Mouse (Mus musculus): ENCODE measurements around the gene Cldn10. TPM values are rescaled to one million over a fixed set of nuclear protein-coding genes. Genes with fewer than 3 reads are reported as not detected.
"Not testable (repeated sequence)": the region's sequence is repeated elsewhere in the genome, so short reads cannot be mapped to it uniquely, and the experiment has no call there.

Gene Cldn10
- polyA plus RNA-seq (2015; fragmentation: Nextera tagmentation; extraction: Ambion mirVana): 3.8 and 5.5 TPM in 2 replicates

DNA sequence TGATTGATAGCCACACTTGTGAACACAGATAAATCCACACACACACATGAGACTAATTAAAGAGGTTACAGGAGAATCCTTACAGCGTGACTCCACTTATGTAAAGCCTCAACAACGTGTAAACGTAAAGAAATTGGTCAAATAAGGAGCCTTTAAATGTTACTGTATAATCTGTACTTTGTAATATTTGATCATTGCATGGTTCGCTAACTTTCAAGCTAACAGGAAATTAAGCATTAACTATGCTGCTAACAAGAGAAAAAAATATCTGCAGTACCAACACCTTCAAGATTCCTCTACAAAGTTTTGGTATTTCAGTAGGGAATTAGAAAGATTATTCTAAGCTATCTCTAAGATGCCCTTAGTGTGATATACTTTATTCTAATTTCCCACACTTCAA is at the start of gene Cldn10:
Gene Cldn10 (plus strand): TSS at position 288 of the 400 bp plus-strand sequence.
- peaks cover 6% of the 10 kb centered on the region; the same call in 1 of the 2 replicates for H3K4me1 ChIP-seq
- no peak for ATAC-seq (ENCODE audit: insufficient number of reproducible peaks, insufficient read depth, low FRiP score, low TSS enrichment, low read depth)
- no peak within 1 kb of the TSS for H3K4me3 ChIP-seq
- H3K9ac ChIP-seq: no peak within 1 kb of the TSS
- H3K36me3 ChIP-seq: no peaks in the 10 kb centered on the region
- no peak within 1 kb of the TSS for H3K27ac ChIP-seq
- H3K4me2 ChIP-seq: no peak within 1 kb of the TSS
- no peaks in the 10 kb centered on the region for H3K9me3 ChIP-seq
- no peaks in the 10 kb centered on the region for H3K27me3 ChIP-seq
- 70% methylated on average over 4 of the region's 4 CpGs for WGBS

DNA sequence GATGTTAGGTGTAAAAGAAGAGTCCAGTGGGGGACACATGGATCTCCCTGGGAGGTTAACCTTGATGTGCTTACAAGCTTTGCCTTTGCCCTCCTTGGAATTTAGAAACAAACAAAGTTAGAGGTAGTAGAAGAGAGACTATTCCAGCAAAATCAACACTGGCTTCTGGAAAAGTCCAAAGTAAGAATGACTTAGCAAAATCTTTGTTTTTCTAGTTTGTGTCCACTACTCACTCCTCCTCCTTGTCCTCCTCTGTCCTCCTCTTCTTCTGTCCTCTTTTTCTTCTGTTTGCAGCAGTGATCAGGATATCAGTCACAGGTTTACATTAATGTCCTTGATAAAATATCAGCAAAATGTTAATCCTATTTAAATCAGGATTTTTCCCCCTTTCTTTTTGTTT is 45.9 kb upstream of the Cldn10 start:
- H3K27ac ChIP-seq: no peak overlapping the region
- H3K27me3 ChIP-seq: no peaks in the 10 kb centered on the region
- no peaks in the 10 kb centered on the region for H3K36me3 ChIP-seq
- no peak for ATAC-seq (ENCODE audit: insufficient number of reproducible peaks, insufficient read depth, low FRiP score, low TSS enrichment, low read depth)
- no peaks in the 10 kb centered on the region; the same call in 1 of the 2 replicates for H3K9me3 ChIP-seq
- no peak overlapping the region for H3K4me2 ChIP-seq
- no peaks in the 10 kb centered on the region for H3K4me1 ChIP-seq
- H3K4me3 ChIP-seq: no peak overlapping the region
- no peak overlapping the region for H3K9ac ChIP-seq

DNA sequence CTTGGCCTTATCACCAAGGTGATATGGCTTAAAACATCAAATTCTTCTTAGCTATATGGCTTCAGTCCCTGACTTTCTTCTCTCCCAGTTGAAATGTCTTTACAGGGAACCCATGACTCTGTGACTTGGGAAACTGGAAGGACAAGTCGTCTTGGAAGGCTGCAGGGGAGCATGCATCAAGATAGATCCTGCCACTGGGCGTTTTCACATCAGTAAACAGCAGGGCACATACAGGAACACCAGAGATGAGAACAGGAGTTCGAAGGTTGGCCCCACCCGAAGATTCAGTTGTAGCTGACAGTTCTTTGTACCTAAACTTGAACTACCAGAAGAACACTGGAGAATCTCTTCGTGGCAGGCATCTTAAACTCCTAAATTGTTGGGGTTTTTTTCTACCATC is 44.8 kb upstream of the Cldn10 start:
- Histone ChIP-seq H3K4me3 (no peak overlapping the region), H3K9me3 (no peaks in the 10 kb centered on the region; the same call in 1 of the 2 replicates), H3K4me1 (no peaks in the 10 kb centered on the region), H3K4me2 (no peak overlapping the region), H3K9ac (no peak overlapping the region), H3K27me3 (no peaks in the 10 kb centered on the region), H3K36me3 (no peaks in the 10 kb centered on the region), H3K27ac (no peak overlapping the region)
- ATAC-seq (ENCODE audit: insufficient number of reproducible peaks, insufficient read depth, low FRiP score, low TSS enrichment, low read depth): no peak
- WGBS: 61% methylated on average over 5 of the region's 5 CpGs

DNA sequence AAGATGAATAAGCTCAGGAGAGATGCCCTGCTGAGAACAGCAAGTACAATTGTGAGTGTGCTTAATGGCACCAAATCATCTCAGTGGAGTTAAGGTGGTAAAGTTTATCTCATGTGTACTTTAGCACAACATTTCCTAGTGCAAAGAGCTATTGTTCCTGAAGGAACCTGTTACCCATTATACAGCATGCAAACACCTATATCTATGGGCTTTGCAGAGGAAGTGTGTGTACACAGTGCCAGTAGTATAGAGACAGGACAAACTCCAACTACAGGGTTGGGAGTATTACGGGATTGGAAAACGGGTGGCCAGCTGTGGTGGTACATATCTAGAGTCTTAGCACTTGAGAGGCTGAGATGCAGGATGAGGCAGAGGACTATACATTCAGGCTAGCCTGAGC is 38.6 kb upstream of the Cldn10 start:
- H3K4me1 ChIP-seq: no peaks in the 10 kb centered on the region
- H3K4me3 ChIP-seq: no peak overlapping the region
- WGBS: 92% methylated on average over 2 of the region's 2 CpGs
- ATAC-seq (ENCODE audit: insufficient number of reproducible peaks, insufficient read depth, low FRiP score, low TSS enrichment, low read depth): no peak
- no peaks in the 10 kb centered on the region for H3K36me3 ChIP-seq
- no peak overlapping the region for H3K9ac ChIP-seq
- no peaks in the 10 kb centered on the region for H3K9me3 ChIP-seq
- H3K27ac ChIP-seq: no peak overlapping the region
- no peaks in the 10 kb centered on the region for H3K27me3 ChIP-seq
- no peak overlapping the region for H3K4me2 ChIP-seq

DNA sequence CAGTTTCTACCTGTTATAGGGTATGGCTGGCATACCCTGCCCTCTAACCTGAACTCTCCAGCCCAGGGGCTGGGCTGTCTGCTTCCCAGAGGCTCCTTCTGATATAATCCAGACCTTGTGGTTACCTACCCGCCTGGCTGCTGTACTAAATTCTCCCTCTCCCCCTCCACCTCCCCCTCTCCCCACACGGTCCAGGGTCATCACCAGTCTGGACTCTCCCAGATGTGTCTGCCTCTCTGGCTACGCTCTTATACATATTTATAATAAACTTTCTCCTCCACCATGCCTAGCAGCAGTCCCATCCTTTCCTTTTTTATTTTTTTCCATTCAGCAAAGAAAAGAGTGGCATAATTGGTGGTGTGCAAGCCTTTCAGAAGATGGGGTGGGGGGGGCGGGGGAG is 38.0 kb upstream of the Cldn10 start:
- H3K4me1 ChIP-seq: no peaks in the 10 kb centered on the region
- no peaks in the 10 kb centered on the region for H3K36me3 ChIP-seq
- no peak overlapping the region for H3K27ac ChIP-seq
- H3K4me2 ChIP-seq: no peak overlapping the region
- no peaks in the 10 kb centered on the region for H3K9me3 ChIP-seq
- 56% methylated on average over 4 of the region's 4 CpGs for WGBS
- ATAC-seq (ENCODE audit: insufficient number of reproducible peaks, insufficient read depth, low FRiP score, low TSS enrichment, low read depth): peak; percentile 26; the same call in 1 of the 2 replicates
- no peak overlapping the region for H3K4me3 ChIP-seq
- H3K27me3 ChIP-seq: no peaks in the 10 kb centered on the region
- H3K9ac ChIP-seq: no peak overlapping the region

DNA sequence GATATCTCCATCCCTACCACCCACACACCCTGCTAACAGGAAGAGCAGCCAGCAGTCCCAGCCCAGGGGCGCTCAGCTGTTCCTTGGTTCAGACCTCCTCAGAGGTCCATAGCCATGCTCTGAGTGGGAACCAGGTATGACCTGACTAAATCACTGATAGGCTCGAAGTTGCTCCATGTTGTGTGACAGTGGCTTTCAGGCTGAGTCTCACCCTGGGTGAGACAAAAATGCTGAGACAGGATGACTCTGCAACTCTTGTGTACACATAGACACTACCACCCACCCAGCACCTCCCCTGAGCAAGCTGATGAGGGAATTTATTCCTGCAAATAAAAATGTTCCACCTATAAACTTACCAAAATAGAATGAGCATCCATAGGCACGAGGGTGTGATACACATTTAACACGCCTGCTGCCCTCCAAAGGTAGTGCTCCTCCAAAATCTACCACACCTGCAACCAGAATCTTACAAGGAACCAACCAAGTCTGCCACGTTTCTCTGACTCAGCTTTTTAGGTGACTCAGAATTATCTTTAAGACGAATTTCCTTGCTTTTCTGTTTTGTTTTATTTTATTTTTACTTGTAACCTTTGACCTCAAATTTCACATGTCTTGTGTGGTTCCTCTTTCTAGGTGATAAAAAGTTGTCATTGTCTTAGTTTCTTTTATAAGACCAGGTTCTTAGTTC is 37.1 kb upstream of the Cldn10 start:
- WGBS: 84% methylated on average over 6 of the region's 6 CpGs

DNA sequence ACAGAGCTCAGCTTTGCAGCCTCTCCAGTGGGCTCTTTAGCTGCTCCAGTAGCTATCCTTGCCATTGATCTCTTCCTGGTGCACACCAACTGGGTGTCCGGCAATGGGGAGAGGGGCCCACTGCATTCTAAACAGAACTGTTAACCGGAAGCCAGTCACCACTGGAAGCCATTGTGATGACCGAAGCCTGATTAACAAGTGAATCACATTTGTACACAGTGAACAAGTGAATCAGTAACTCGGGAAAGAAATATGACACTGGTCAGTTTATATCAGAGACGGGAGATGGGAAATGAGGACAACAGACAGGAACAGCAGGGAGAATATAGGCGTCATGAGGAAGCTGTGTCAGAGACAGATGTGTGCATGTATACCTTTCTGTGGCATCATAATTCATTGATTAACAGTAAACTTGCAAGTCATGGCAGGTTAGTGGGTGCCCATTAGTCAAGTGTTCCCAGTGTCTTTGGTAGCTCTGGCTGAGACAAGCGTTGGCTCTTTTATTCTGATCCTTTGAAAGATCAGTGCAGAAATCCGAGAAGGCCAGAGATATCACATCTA is 36.4 kb upstream of the Cldn10 start:
- H3K27ac ChIP-seq: no peak overlapping the region
- no peaks in the 10 kb centered on the region for H3K27me3 ChIP-seq
- ATAC-seq (ENCODE audit: insufficient number of reproducible peaks, insufficient read depth, low FRiP score, low TSS enrichment, low read depth): no peak
- WGBS: 82% methylated on average over 8 of the region's 8 CpGs
- H3K9ac ChIP-seq: no peak overlapping the region
- H3K36me3 ChIP-seq: no peaks in the 10 kb centered on the region
- no peak overlapping the region for H3K4me2 ChIP-seq
- no peaks in the 10 kb centered on the region for H3K9me3 ChIP-seq
- H3K4me1 ChIP-seq: no peaks in the 10 kb centered on the region
- no peak overlapping the region for H3K4me3 ChIP-seq

More for the DNA sequence above, 37.1 kb upstream of the Cldn10 start:
- H3K27me3 ChIP-seq: no peaks in the 10 kb centered on the region
- H3K4me2 ChIP-seq: no peak overlapping the region
- H3K27ac ChIP-seq: no peak overlapping the region
- no peaks in the 10 kb centered on the region for H3K9me3 ChIP-seq
- H3K9ac ChIP-seq: no peak overlapping the region
- H3K36me3 ChIP-seq: no peaks in the 10 kb centered on the region
- no peaks in the 10 kb centered on the region for H3K4me1 ChIP-seq
- H3K4me3 ChIP-seq: no peak overlapping the region
- peak; percentile 20; the same call in 1 of the 2 replicates for ATAC-seq (ENCODE audit: insufficient number of reproducible peaks, insufficient read depth, low FRiP score, low TSS enrichment, low read depth)

DNA sequence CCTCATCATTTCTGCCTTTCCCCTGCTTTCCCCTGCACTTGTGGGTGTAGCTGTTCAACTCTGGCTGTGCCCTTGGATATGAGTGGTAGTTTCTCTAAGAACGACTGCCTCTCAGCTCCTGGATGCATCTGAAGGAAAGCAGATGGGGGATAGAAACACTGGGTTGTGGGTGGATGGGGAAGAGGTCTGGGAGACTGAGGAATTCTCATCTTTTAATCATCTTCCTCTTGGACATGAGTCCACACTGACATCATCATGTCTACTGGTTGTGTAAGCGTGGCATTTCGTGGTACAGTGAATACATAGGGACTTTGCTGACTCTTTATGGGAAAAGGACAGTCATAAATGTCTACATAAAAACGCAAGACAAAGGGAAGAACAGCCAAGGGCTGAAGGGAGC is 31.7 kb upstream of the Cldn10 start:
- H3K36me3 ChIP-seq: no peaks in the 10 kb centered on the region
- no peaks in the 10 kb centered on the region for H3K9me3 ChIP-seq
- no peak overlapping the region for H3K4me2 ChIP-seq
- no peaks in the 10 kb centered on the region for H3K4me1 ChIP-seq
- WGBS: 79% methylated on average over 4 of the region's 4 CpGs
- H3K27ac ChIP-seq: no peak overlapping the region
- no peak overlapping the region for H3K9ac ChIP-seq
- no peak overlapping the region for H3K4me3 ChIP-seq
- no peak for ATAC-seq (ENCODE audit: insufficient number of reproducible peaks, insufficient read depth, low FRiP score, low TSS enrichment, low read depth)
- no peaks in the 10 kb centered on the region for H3K27me3 ChIP-seq

DNA sequence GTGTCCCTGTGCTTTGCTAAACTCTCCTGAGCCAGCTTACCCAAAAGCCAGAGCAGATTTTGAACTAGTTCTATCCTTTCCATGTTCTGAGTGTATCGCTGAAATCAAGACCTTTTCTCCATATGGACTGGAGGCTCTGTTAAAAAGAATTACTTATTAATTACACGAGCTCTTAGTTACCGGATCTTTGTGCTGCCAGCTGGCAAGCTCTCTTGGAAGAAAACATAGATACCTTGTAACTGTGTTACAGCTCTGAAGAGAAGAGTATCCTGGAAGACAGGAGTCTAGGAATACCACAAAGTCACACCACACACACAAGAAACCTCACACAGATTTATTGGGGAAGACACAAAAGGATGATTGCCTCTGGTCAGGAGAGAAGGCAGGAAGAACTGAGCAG is 31.1 kb upstream of the Cldn10 start:
- Histone ChIP-seq H3K4me3 (no peak overlapping the region), H3K9me3 (no peaks in the 10 kb centered on the region), H3K4me1 (no peaks in the 10 kb centered on the region), H3K27me3 (no peaks in the 10 kb centered on the region), H3K27ac (no peak overlapping the region), H3K36me3 (no peaks in the 10 kb centered on the region), H3K9ac (no peak overlapping the region), H3K4me2 (no peak overlapping the region)
- no peak for ATAC-seq (ENCODE audit: insufficient number of reproducible peaks, insufficient read depth, low FRiP score, low TSS enrichment, low read depth)
- WGBS: 76% methylated on average over 3 of the region's 3 CpGs

DNA sequence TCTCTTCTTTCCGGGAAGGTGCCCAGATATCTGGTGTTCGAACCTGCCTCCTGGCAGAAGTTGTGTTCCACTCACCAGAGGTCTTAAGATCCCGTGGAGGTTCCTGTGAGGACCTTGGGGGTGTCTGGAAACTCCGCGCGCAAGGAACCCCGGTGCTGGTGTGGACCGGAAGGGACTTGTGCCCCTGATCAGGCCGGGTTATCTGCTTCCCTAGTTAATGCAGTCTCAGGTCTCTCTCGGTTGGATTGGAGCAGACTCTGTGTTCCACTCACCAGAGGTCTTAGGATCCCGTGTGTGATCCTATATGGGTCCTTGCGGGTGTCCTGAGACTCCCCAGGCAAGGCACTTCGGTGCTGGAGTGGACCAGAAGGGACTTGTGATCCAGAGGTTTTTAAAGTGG is 24.3 kb upstream of the Cldn10 start:
- not testable (repeated sequence) for H3K27ac ChIP-seq; H3K9ac ChIP-seq; H3K9me3 ChIP-seq; ATAC-seq (ENCODE audit: insufficient number of reproducible peaks, insufficient read depth, low FRiP score, low TSS enrichment, low read depth); H3K27me3 ChIP-seq; H3K4me1 ChIP-seq; H3K4me3 ChIP-seq; H3K4me2 ChIP-seq; H3K36me3 ChIP-seq
- 96% methylated on average over 13 of the region's 13 CpGs for WGBS

DNA sequence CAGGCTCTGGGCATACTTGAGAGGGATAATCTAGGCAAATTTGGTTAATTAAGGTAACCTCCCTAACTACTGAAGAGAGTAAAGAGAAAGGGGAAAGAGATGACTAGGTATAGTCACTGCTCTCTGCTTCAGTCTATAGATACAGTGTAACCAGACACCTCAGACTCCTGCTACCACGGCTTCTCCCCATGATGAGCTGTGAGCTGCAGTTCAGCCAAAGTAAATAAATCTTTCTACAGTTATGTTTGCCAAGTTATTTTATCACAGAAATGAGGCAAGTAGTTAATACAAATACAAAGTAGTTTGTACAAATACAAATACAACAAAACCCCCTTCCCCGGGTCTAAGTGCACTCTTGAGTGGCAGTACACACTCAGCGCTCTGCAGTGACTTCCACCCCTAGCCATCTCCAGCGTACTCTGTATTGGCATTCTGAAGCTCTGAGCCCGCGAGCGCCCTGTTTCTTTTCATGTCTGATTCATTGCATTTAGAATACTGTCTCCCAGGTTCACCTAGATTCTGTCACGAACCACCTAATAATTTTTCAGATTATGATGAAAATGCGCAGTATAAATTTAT is 23.7 kb upstream of the Cldn10 start:
- Histone ChIP-seq H3K9ac (no peak overlapping the region), H3K27ac (no peak overlapping the region), H3K27me3 (peaks cover 6% of the 10 kb centered on the region), H3K36me3 (no peaks in the 10 kb centered on the region), H3K4me3 (no peak overlapping the region), H3K9me3 (no peaks in the 10 kb centered on the region), H3K4me2 (no peak overlapping the region), H3K4me1 (no peaks in the 10 kb centered on the region)
- no peak for ATAC-seq (ENCODE audit: insufficient number of reproducible peaks, insufficient read depth, low FRiP score, low TSS enrichment, low read depth)
- 82% methylated on average over 9 of the region's 9 CpGs for WGBS

DNA sequence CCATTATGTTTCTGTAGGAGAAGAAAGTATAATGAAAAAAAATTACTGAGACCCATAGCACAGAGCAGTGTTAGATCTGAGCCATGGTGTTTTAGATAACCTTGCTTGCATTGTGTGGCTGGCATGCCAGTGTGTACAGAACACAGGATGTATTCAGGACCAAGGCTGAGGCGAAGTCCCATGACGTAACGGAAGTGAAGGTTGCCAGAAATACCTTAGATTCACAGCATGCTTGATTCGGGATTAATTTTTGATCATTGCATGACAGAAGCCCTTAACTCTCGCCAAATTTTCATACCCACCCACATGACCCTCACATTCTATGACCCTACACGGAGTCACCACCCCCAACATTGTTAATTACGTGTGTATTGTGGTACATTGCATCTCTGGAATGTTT is 22.4 kb upstream of the Cldn10 start:
- H3K4me3 ChIP-seq: no peak overlapping the region
- 74% methylated on average over 7 of the region's 7 CpGs for WGBS
- no peak overlapping the region for H3K9ac ChIP-seq
- no peak overlapping the region for H3K4me2 ChIP-seq
- H3K36me3 ChIP-seq: no peaks in the 10 kb centered on the region
- no peaks in the 10 kb centered on the region for H3K4me1 ChIP-seq
- H3K27ac ChIP-seq: no peak overlapping the region
- H3K9me3 ChIP-seq: no peaks in the 10 kb centered on the region
- ATAC-seq (ENCODE audit: insufficient number of reproducible peaks, insufficient read depth, low FRiP score, low TSS enrichment, low read depth): 0 out of 2 replicates have a peak, but pooled peaks have one; percentile 32
- peaks cover 15% of the 10 kb centered on the region for H3K27me3 ChIP-seq
